ENCODE assay signal across 8 mouse cellular contexts in genomic region chr16:45844049-45844780, GRCm38 (mm10).
A peak's percentile ranks its signal among the peaks of the same experiment; 100 is the strongest.
DNase-seq lines count a peak whose midpoint lies in the region; ATAC-seq lines count a peak whose summit lies in the region.

No protein-coding gene starts in this region.

- H3K4me3 ChIP-seq in hindbrain, embryonic 11.5 days (ENCODE audit: low read depth, low read length) = peak overlapping the region; percentile 58
- H3K4me3 ChIP-seq in lung, embryonic 15.5 days = peak overlapping the region; percentile 81

- H3K4me2 ChIP-seq in hindbrain, embryonic 11.5 days (replicated peaks; ENCODE audit: low read depth, low read length) = peak overlapping the region; percentile 71
- peak overlapping the region; percentile 81 for H3K4me2 ChIP-seq in lung, embryonic 15.5 days

- no peaks in the 10 kb centered on the region for H3K36me3 ChIP-seq in hindbrain, embryonic 11.5 days (ENCODE audit: control insufficient read depth, insufficient read depth, low read length)
- no peaks in the 10 kb centered on the region for H3K36me3 ChIP-seq in lung, embryonic 15.5 days

- WGBS in hindbrain, embryonic 11.5 days = 2% methylated on average over 40 of the region's 45 CpGs
- under 1% methylated on average over 44 of the region's 45 CpGs for WGBS in lung, embryonic 15.5 days

- DNase-seq in NIH3T3 (ENCODE audit: low read depth) = peak; percentile 85
- DNase-seq in cerebellum, adult 9-11 months = peak; percentile 43
- peak; percentile 22 to 54 for DNase-seq in frontal cortex, postnatal 14 days (ENCODE audit: low spot score in 2 of 2)
- peak; percentile 85 for DNase-seq in hindbrain, embryonic 11.5 days (ENCODE audit: low spot score)
- DNase-seq in layer of hippocampus, adult 9-11 months = peak; percentile 38
- peak; percentile 73 for DNase-seq in ovary, postnatal 10 days (ENCODE audit: low spot score)
- DNase-seq in thymus, postnatal 4 days = peak; percentile 77

- peak overlapping the region; percentile 79 for H3K9ac ChIP-seq in hindbrain, embryonic 11.5 days (ENCODE audit: low read depth, low read length)
- H3K9ac ChIP-seq in lung, embryonic 15.5 days = peak overlapping the region; percentile 94

- H3K27me3 ChIP-seq in hindbrain, embryonic 11.5 days (ENCODE audit: control insufficient read depth, insufficient read depth, low read length) = no peaks in the 10 kb centered on the region
- no peaks in the 10 kb centered on the region for H3K27me3 ChIP-seq in lung, embryonic 15.5 days

- H3K4me1 ChIP-seq in hindbrain, embryonic 11.5 days (replicated peaks; ENCODE audit: control insufficient read depth, insufficient read depth, low read length) = no peaks in the 10 kb centered on the region
- peaks cover 39% of the 10 kb centered on the region for H3K4me1 ChIP-seq in lung, embryonic 15.5 days

- peak; percentile 96 for ATAC-seq in hindbrain, embryonic 11.5 days (ENCODE audit: low FRiP score)
- ATAC-seq in lung, embryonic 15.5 days (ENCODE audit: borderline replicate concordance, extremely low read depth, low FRiP score, low TSS enrichment) = peak; percentile 96

- no peaks in the 10 kb centered on the region for H3K9me3 ChIP-seq in hindbrain, embryonic 11.5 days (ENCODE audit: control insufficient read depth, low read length)
- no peaks in the 10 kb centered on the region for H3K9me3 ChIP-seq in lung, embryonic 15.5 days

- H3K27ac ChIP-seq in hindbrain, embryonic 11.5 days (ENCODE audit: low read depth, low read length) = peak overlapping the region; percentile 24; the same call in 1 of the 2 replicates
- peak overlapping the region; percentile 92 for H3K27ac ChIP-seq in lung, embryonic 15.5 days

Comparison
In these comparisons a context has a peak if more than half of its experiments do, and no peak if none do; other contexts are left out.
1. Peak in every context shown above with its lines: DNase-seq, ATAC-seq, H3K4me3 ChIP-seq and H3K27ac ChIP-seq.